Mouse (Mus musculus) cerebellum, postnatal 4 days (tissue): ENCODE results near the gene Sema3g.
A peak's percentile ranks its signal among the peaks of the same experiment; 100 is the strongest.

Experiments used
- DNase-seq, 2 experiments: peaks; one replicate each; pipeline ENCODE4 v3.0.0; 2022; ENCODE audit warnings: low spot score in 2 of 2, mixed read lengths in 1 of 2

Gene Sema3g

DNA sequence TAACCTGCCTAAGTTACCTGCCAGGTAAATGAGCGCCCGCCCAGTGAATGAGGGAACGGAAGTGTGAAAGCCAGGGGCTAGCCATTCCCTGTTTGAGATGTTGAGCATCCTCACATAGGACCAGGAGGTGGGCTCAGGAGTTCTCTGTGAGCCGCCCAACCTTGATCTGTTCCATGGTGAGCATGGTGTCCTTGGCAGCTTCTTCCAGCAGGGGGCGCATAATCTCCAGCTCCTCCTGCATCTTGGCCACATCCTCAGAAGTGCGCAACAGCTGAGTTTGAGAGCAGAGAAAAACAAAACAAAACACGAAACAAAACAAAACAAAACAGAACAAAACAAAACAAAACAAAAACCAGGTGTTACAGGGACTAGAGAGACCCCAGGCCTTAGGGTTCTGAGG lies 54.5 kb downstream of the Sema3g start:
- peak; percentile 69 to 82 for DNase-seq
